Mouse (Mus musculus) limb, embryonic 14.5 days (tissue): ENCODE measurements at regions not wholly inside any gene's neighbourhood (a gene's known extent, or its start where the extent isn't known, plus 50 kb on each side); places are given as distances from the start of the nearest gene placed in this dataset.

Experiments used
- ATAC-seq: fragments of 200-750 bp; cut with Nextera tagmentation; 2 replicates; pipeline ENCODE4 v1.8.0; 2017; ENCODE audit warnings: low read depth, moderate number of reproducible peaks, moderate TSS enrichment; ENCODE audit not compliant: low FRiP score
- DNase-seq: peaks from one replicate; pipeline ENCODE4 v3.0.0-alpha.2; 2015; ENCODE audit warnings: low spot score
- H3K27ac ChIP-seq: fragments of 300-500 bp; sonication (generic); replicated peaks from 2 replicates; pipeline ENCODE4 v1.5.1; 2014; ENCODE audit warnings: low read depth, mild to moderate bottlenecking, low read length, moderate library complexity, mixed read lengths
- H3K27me3 ChIP-seq: fragments of 300-500 bp; sonication (generic); 2 replicates; pipeline ENCODE4 v1.6.1; 2014; ENCODE audit warnings: low read length, mixed read lengths; ENCODE audit not compliant: control insufficient read depth, insufficient read depth
- H3K36me3 ChIP-seq: fragments of 300-500 bp; sonication (generic); 2 replicates; pipeline ENCODE4 v1.6.1; 2014; ENCODE audit warnings: mild to moderate bottlenecking, low read length, moderate library complexity, mixed read lengths; ENCODE audit not compliant: control insufficient read depth, insufficient read depth
- H3K4me1 ChIP-seq: fragments of 300-500 bp; sonication (generic); 2 replicates; pipeline ENCODE4 v1.6.1; 2014; ENCODE audit warnings: antibody characterized with exemption, low read length, mixed read lengths; ENCODE audit not compliant: control insufficient read depth, insufficient read depth
- H3K4me2 ChIP-seq: fragments of 300-500 bp; sonication (generic); replicated peaks from 2 replicates; pipeline ENCODE4 v1.6.1; 2014; ENCODE audit warnings: low read depth, mild to moderate bottlenecking, low read length, moderate library complexity; ENCODE audit not compliant: severe bottlenecking
- H3K4me3 ChIP-seq: fragments of 300-500 bp; sonication (generic); replicated peaks from 2 replicates; pipeline ENCODE4 v1.5.1; 2014; ENCODE audit warnings: low read length
- H3K9ac ChIP-seq: fragments of 300-500 bp; sonication (generic); 2 replicates; pipeline ENCODE4 v1.6.1; 2014; ENCODE audit warnings: mild to moderate bottlenecking, low read depth, low read length, moderate library complexity; ENCODE audit not compliant: severe bottlenecking
- H3K9me3 ChIP-seq: fragments of 300-500 bp; sonication (generic); 2 replicates; pipeline ENCODE4 v1.6.1; 2016; ENCODE audit warnings: low read length; ENCODE audit not compliant: control insufficient read depth
- POLR2A ChIP-seq: fragments of 200-500 bp; IDR thresholded peaks from 2 replicates; pipeline ENCODE4 v1.8.0; 2012; ENCODE audit warnings: inconsistent platforms, mild to moderate bottlenecking, moderate library complexity, borderline replicate concordance; ENCODE audit not compliant: insufficient read depth, insufficient read length; ENCODE audit errors: extremely low read depth
- WGBS: fragments of 180-500 bp; shearing (Covaris S2); extraction: QIAGEN DNeasy Blood & Tissue Kit; methylation state at CpG from one replicate; pipeline ENCODE4 v1.1.7; 2014; 5-methylcytosine and 5-hydroxymethylcytosine counted together

GRCm38 (mm10) chrX:161634342-161634741 is 82.5 kb upstream of the Rai2 start:
- ATAC-seq (no peak), DNase-seq (no peak)
- TF ChIP-seq POLR2A: no peak
- H3K9me3 ChIP-seq: no peaks in the 10 kb centered on the region
- no peak overlapping the region for H3K4me3 ChIP-seq
- WGBS: 71% methylated on average over 2 of the region's 2 CpGs
- no peak overlapping the region for H3K4me2 ChIP-seq
- no peaks in the 10 kb centered on the region for H3K36me3 ChIP-seq
- H3K9ac ChIP-seq: no peak overlapping the region
- H3K4me1 ChIP-seq: no peaks in the 10 kb centered on the region
- no peaks in the 10 kb centered on the region; the same call in none of the 2 replicates for H3K27me3 ChIP-seq
- no peak overlapping the region for H3K27ac ChIP-seq

- Histone ChIP-seq H3K36me3 (no peaks in the 10 kb centered on the region), H3K9me3 (no peaks in the 10 kb centered on the region), H3K27ac (no peak overlapping the region), H3K9ac (no peak overlapping the region), H3K4me3 (no peak overlapping the region), H3K4me1 (no peaks in the 10 kb centered on the region), H3K27me3 (no peaks in the 10 kb centered on the region; the same call in none of the 2 replicates), H3K4me2 (no peak overlapping the region)
- DNase-seq: peak; percentile 13
- TF ChIP-seq POLR2A: no peak
- no peak for ATAC-seq
- WGBS: 70% methylated on average over 9 of the region's 9 CpGs
Measured at GRCm38 (mm10) chrX:161635678-161636077, 81.2 kb upstream of the Rai2 start.

DNA sequence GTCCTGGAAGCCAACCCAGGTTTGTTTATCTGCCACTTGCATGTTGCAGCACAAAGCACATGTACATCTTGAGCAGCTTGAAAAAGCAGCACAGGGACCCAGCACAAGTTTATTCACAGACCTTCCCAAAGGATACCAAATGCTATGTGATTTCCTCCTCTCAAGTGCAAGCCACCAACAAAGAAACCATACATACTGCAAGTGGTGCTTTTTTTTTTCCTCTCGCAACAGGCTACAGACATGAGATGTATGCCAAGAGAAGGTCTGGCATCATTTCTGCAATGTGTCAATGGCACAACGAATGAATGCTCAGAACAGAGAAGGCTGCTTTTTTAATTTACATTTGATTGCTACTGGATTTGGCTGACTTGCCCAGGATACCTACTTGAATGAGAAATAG is 63.8 kb upstream of the Rai2 start:
- H3K36me3 ChIP-seq: no peaks in the 10 kb centered on the region
- ATAC-seq: no peak
- no peak overlapping the region for H3K4me2 ChIP-seq
- no peak for TF ChIP-seq POLR2A
- no peak overlapping the region for H3K9ac ChIP-seq
- no peaks in the 10 kb centered on the region for H3K27me3 ChIP-seq
- H3K27ac ChIP-seq: no peak overlapping the region
- no peak overlapping the region for H3K4me3 ChIP-seq
- 70% methylated on average over 2 of the region's 2 CpGs for WGBS
- H3K9me3 ChIP-seq: no peaks in the 10 kb centered on the region
- no peaks in the 10 kb centered on the region for H3K4me1 ChIP-seq
- no peak for DNase-seq

DNA sequence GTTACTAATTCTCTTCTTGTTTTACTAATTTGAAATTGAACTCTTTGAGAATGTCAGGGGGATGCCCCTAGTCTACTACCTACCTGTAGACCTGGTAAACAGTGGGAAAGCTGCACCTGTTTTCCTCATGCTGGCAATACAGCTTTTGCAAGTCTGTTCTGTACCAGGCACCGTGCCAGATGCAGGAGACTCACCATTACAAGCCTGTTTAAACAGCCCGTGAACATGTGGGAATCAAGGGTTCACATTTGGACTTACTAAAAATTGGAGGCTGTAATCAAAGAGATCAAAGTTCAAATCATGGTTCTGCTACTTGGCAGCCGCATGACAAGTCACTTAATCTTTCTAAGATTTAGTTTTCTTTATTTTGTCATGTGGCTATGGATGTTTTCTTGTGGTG is 56.8 kb upstream of the Rai2 start:
- DNase-seq: no peak
- no peak for TF ChIP-seq POLR2A
- 65% methylated on average over 3 of the region's 3 CpGs for WGBS

GRCm38 (mm10) chrX:161661936-161662335 is 54.9 kb upstream of the Rai2 start:
- ATAC-seq: no peak
- no peak overlapping the region for H3K27ac ChIP-seq
- WGBS: 84% methylated on average over 2 of the region's 2 CpGs
- H3K9me3 ChIP-seq: no peaks in the 10 kb centered on the region
- no peak overlapping the region for H3K4me2 ChIP-seq
- H3K9ac ChIP-seq: no peak overlapping the region
- no peaks in the 10 kb centered on the region for H3K36me3 ChIP-seq
- no peak for DNase-seq
- no peaks in the 10 kb centered on the region for H3K27me3 ChIP-seq
- H3K4me1 ChIP-seq: no peaks in the 10 kb centered on the region
- TF ChIP-seq POLR2A: no peak
- H3K4me3 ChIP-seq: no peak overlapping the region

More for the DNA sequence above, 56.8 kb upstream of the Rai2 start:
- H3K27ac ChIP-seq: no peak overlapping the region
- H3K9me3 ChIP-seq: no peaks in the 10 kb centered on the region
- no peak overlapping the region for H3K4me2 ChIP-seq
- H3K4me3 ChIP-seq: no peak overlapping the region
- H3K4me1 ChIP-seq: no peaks in the 10 kb centered on the region
- no peaks in the 10 kb centered on the region for H3K36me3 ChIP-seq
- no peak overlapping the region for H3K9ac ChIP-seq
- H3K27me3 ChIP-seq: no peaks in the 10 kb centered on the region
- no peak for ATAC-seq
